24 mouse cellular contexts compared by ENCODE assay signal in the genomic region with DNA sequence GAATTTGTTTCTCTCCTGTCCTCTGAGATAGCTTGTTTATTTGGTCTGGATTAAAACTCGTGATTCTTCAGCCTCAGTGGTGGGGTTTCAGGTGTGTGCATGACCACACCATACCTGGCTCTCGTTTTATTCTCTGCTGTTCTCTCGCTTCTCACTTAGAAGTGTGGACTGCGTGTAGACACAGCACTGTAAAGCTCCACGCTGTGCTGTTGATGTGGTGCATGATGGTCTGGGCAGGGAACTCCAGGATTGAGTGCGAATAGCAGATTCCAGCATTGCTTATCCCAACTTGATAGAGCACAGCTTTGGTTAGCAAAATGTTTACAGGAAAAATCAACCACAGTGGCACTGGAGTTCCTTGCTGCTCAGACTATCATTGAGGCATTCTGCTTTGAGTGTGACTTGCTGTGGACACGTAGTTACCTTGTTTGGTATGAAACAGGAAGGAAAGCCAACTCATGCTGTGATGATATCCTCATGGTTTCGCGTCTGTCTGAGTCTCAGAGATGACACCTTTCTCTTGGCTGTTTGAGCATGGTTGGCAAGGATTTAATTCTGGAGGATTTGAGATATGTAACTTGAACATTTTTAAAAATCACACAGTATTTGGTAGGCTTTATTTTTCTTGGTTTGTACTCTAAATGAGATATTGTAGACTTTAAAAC. TPM values are rescaled to one million over a fixed set of nuclear protein-coding genes. Genes with fewer than 3 reads are reported as not detected.
DNase-seq lines count a peak whose midpoint lies in the region; ATAC-seq and TF ChIP-seq lines count a peak whose summit lies in the region.
"Had no signal": no experiment of that assay in that cellular context is flagged by ENCODE, and none has a peak within 500 bp of the region (broad histone marks: within the 10 kb centered on the region; RNA-seq: fewer than 3 reads in every experiment).

No protein-coding gene starts in this region.

- intact Hi-C loops in heart, postnatal 14 days (cut with DNase I), result no loop called here
- intact Hi-C loops in left cerebral cortex, postnatal 36 days (cut with DNase I), result no loop called here

- no peak overlapping the region for H3K4me3 ChIP-seq in MEL (ENCODE audit: control insufficient read depth in 1 of 2, insufficient read depth in 1 of 2, low read depth in 2 of 2, low read length in 2 of 2)
- H3K4me3 ChIP-seq in intestine, postnatal 0 days (ENCODE audit: low read depth, low read length), result no peak overlapping the region
- H3K4me3 ChIP-seq: gastrocnemius, adult 2 months; heart, embryonic 12.5 days; hindbrain, embryonic 15.5 days; neural tube, embryonic 13.5 days; stomach, embryonic 15.5 days had no signal

- TF ChIP-seq CTCF in MEL (IDR thresholded peaks at IDR 0.05 in 2 of 3, conservative IDR thresholded peaks at IDR 0.05 in 1 of 3; ENCODE audit: control insufficient read depth in 1 of 3, insufficient read depth in 1 of 3, low read depth in 2 of 3, low read length in 3 of 3, poor library complexity in 1 of 3, severe bottlenecking in 1 of 3), result no peak
- TF ChIP-seq CTCF in intestine, postnatal 0 days (IDR thresholded peaks at IDR 0.05; ENCODE audit: low read depth), result no peak

- no peak for TF ChIP-seq EP300 in MEL (IDR thresholded peaks at IDR 0.05; ENCODE audit: low read depth in 1 of 2, low read length in 2 of 2)

- H3K4me1 ChIP-seq in MEL (ENCODE audit: control insufficient read depth in 1 of 2, insufficient read depth in 2 of 2, low read length in 2 of 2), result no peaks in the 10 kb centered on the region
- H3K4me1 ChIP-seq in intestine, postnatal 0 days (replicated peaks; ENCODE audit: control insufficient read depth, insufficient read depth, low read length), result no peaks in the 10 kb centered on the region
- H3K4me1 ChIP-seq: hindbrain, embryonic 15.5 days; neural tube, embryonic 13.5 days; stomach, embryonic 15.5 days had no signal

- H3K79me2 ChIP-seq in MEL (ENCODE audit: control insufficient read depth, insufficient read depth, low read length, poor library complexity), result peaks cover 6% of the 10 kb centered on the region

- 92% methylated on average over 9 of the region's 9 CpGs for WGBS in intestine, postnatal 0 days

- no peak overlapping the region for H3K27ac ChIP-seq in MEL (ENCODE audit: control insufficient read depth, low read depth, low read length)
- H3K27ac ChIP-seq in intestine, postnatal 0 days (ENCODE audit: low read depth, low read length), result no peak overlapping the region
- H3K27ac ChIP-seq: gastrocnemius, adult 2 months; hindbrain, embryonic 15.5 days; neural tube, embryonic 13.5 days; stomach, embryonic 15.5 days had no signal

- no peak for TF ChIP-seq RAD21 in MEL (IDR thresholded peaks at IDR 0.05; ENCODE audit: low read depth, low read length)

- H3K9ac ChIP-seq in MEL (ENCODE audit: control insufficient read depth, low read depth, low read length, poor library complexity, severe bottlenecking), result no peak overlapping the region
- no peak overlapping the region for H3K9ac ChIP-seq in intestine, postnatal 0 days (ENCODE audit: low read depth, low read length)
- H3K9ac ChIP-seq: heart, embryonic 12.5 days; hindbrain, embryonic 15.5 days; lung, embryonic 14.5 days; neural tube, embryonic 13.5 days; stomach, embryonic 15.5 days had no signal

- H3K36me3 ChIP-seq in MEL (ENCODE audit: control insufficient read depth in 1 of 2, insufficient read depth in 2 of 2, low read length in 2 of 2), result peaks cover 0 to 57% of the 10 kb centered on the region in 2 experiments; a peak in 2 of 4 replicates
- peaks cover 66% of the 10 kb centered on the region for H3K36me3 ChIP-seq in intestine, postnatal 0 days (ENCODE audit: control insufficient read depth, insufficient read depth)

- no peak for ATAC-seq in intestine, postnatal 0 days
- ATAC-seq: forebrain, embryonic 16.5 days; intestine, embryonic 16.5 days had no signal

- TF ChIP-seq POLR2A in MEL (IDR thresholded peaks at IDR 0.05; ENCODE audit: control insufficient read depth in 1 of 2, insufficient read depth in 1 of 2, low read depth in 1 of 2, low read length in 2 of 2, poor library complexity in 1 of 2), result no peak; a peak in 1 of 4 replicates

- H3K9me3 ChIP-seq in MEL (replicated peaks; ENCODE audit: insufficient read depth, low read length), result no peaks in the 10 kb centered on the region
- H3K9me3 ChIP-seq in intestine, postnatal 0 days (ENCODE audit: control insufficient read depth), result no peaks in the 10 kb centered on the region
- H3K9me3 ChIP-seq: heart, embryonic 12.5 days; hindbrain, embryonic 15.5 days; neural tube, embryonic 13.5 days; stomach, embryonic 15.5 days had no signal

- H3K4me2 ChIP-seq in intestine, postnatal 0 days (replicated peaks; ENCODE audit: low read depth), result no peak overlapping the region
- H3K4me2 ChIP-seq: heart, embryonic 12.5 days; hindbrain, embryonic 15.5 days; liver, embryonic 11.5 days; lung, embryonic 14.5 days; midbrain, embryonic 11.5 days; neural tube, embryonic 13.5 days; stomach, embryonic 15.5 days had no signal

- DNase-seq in heart, adult 11 months, result peak; percentile 59
- DNase-seq in heart, postnatal 14 days, result no peak
- DNase-seq in MEL (ENCODE audit: low read depth, low spot score), result no peak
- DNase-seq in cerebellum, adult 18-20 months, result peak; percentile 25 to 49
- DNase-seq in cerebellum, postnatal 25 days, result peak; percentile 28 to 62
- no peak for DNase-seq in left cerebral cortex, postnatal 36 days (ENCODE audit: low spot score in 2 of 2)
- DNase-seq: adrenal gland, adult 8-10 months; gastrocnemius, adult 2 months; lung, embryonic 14.5 days; lung, postnatal 4 days; spleen, adult 18-20 months; thymus, adult 2 months had no signal

- H3K27me3 ChIP-seq in MEL (ENCODE audit: control insufficient read depth in 1 of 2, insufficient read depth in 2 of 2, low read length in 2 of 2), result no peaks in the 10 kb centered on the region
- H3K27me3 ChIP-seq in intestine, postnatal 0 days (replicated peaks; ENCODE audit: control insufficient read depth, insufficient read depth, low read length), result no peaks in the 10 kb centered on the region
- H3K27me3 ChIP-seq: heart, embryonic 12.5 days; hindbrain, embryonic 15.5 days; neural tube, embryonic 13.5 days; stomach, embryonic 15.5 days had no signal

TF ChIP-seq in MEL, 35 proteins besides CTCF, POLR2A, EP300 and RAD21:
- TF ChIP-seq POLR2AphosphoS5 (IDR thresholded peaks at IDR 0.05; ENCODE audit: borderline replicate concordance, low read depth, low read length) (0 out of 2 replicates have a peak, but pooled peaks have one; percentile 69), ZC3H11A (IDR thresholded peaks at IDR 0.05; ENCODE audit: low read depth, low read length) (no peak), HCFC1 (IDR thresholded peaks at IDR 0.05; ENCODE audit: low read depth, low read length) (no peak), ZKSCAN1 (IDR thresholded peaks at IDR 0.05; ENCODE audit: low read depth, low read length) (no peak), ETS1 (IDR thresholded peaks at IDR 0.05; ENCODE audit: low read depth, low read length) (no peak)

RNA-seq across cellular contexts. Expression of gene Wdr43, which starts 24.9 kb away (rescaled TPM):
- total RNA-seq in heart, postnatal 14 days (2021), result 10 to 100 TPM; 20.5 to 20.8 TPM
- total RNA-seq in MEL (2012; rRNA removed), result 243 and 249 TPM in 2 replicates
- 100 to 1,000 TPM; 175 to 393 TPM for polyA plus RNA-seq in MEL (2012; ENCODE audit: insufficient read depth in 1 of 2, insufficient read length in 2 of 2, low read depth in 1 of 2, low replicate concordance in 2 of 2, missing spikeins in 1 of 2)
- 10 to 100 TPM; 20.3 to 26.8 TPM for total RNA-seq in left cerebral cortex, postnatal 36 days (2021)
- 22.8 and 26.5 TPM in 2 replicates for polyA plus RNA-seq in intestine, postnatal 0 days (2015; fragmentation: Nextera tagmentation; extraction: Ambion mirVana)

RNA-seq across cellular contexts. Expression of gene Togaram2, which starts 32.5 kb away (rescaled TPM):
- 1 to 10 TPM; 2.0 to 2.3 TPM for total RNA-seq in heart, postnatal 14 days (2021)
- total RNA-seq in MEL (2012; rRNA removed), result not detected in 2 replicates
- not detected for polyA plus RNA-seq in MEL (2012; ENCODE audit: insufficient read depth in 1 of 2, insufficient read length in 2 of 2, low read depth in 1 of 2, low replicate concordance in 2 of 2, missing spikeins in 1 of 2)
- 1 to 10 TPM; 1.1 to 5.5 TPM for total RNA-seq in left cerebral cortex, postnatal 36 days (2021)
- 0.07 and 0.16 TPM in 2 replicates for polyA plus RNA-seq in intestine, postnatal 0 days (2015; fragmentation: Nextera tagmentation; extraction: Ambion mirVana)
- polyA plus RNA-seq: C2C12; embryonic facial prominence, embryonic 11.5 days; limb, embryonic 11.5 days; liver, embryonic 11.5 days; midbrain, embryonic 11.5 days had no signal

Comparison
In these comparisons a context has a peak if more than half of its experiments do, and no peak if none do; other contexts are left out.
1. DNase-seq: peak in heart, adult 11 months (single experiment), cerebellum, adult 18-20 months (2 of 2) and cerebellum, postnatal 25 days (2 of 2); none in heart, postnatal 14 days (0 of 2), MEL (single experiment) and left cerebral cortex, postnatal 36 days (0 of 2).